Mouse (Mus musculus) urinary bladder, adult 2 months (tissue): ENCODE measurements around the gene Klc2. TPM values are rescaled to one million over a fixed set of nuclear protein-coding genes. Genes with fewer than 3 reads are reported as not detected.

Experiments used
- DNase-seq: peaks from one replicate; pipeline ENCODE4 v3.0.0; 2022; ENCODE audit warnings: low spot score
- polyA plus RNA-seq: library from polyadenylated mRNA; depleted of rRNA; stranded (reverse); fragments of >200 nt; gene quantifications from 2 replicates; pipeline ENCODE4 v1.2.3, GENCODE M21; 2012

Klc2 gene
- polyA plus RNA-seq, 1 experiment: 28.0 TPM

GRCm38 (mm10) chr19:5073028-5073427, 45.3 kb downstream of the Klc2 start:
- no peak for DNase-seq

GRCm38 (mm10) chr19:5072389-5073019, 45.9 kb downstream of the Klc2 start:
- DNase-seq: no peak

GRCm38 (mm10) chr19:5071545-5072369, 46.6 kb downstream of the Klc2 start:
- no peak for DNase-seq

- DNase-seq: no peak
Observed at GRCm38 (mm10) chr19:5071077-5071476, 47.3 kb downstream of the Klc2 start.

GRCm38 (mm10) chr19:5069978-5070377, 48.4 kb downstream of the Klc2 start:
- DNase-seq: no peak

- no peak for DNase-seq
Observed at GRCm38 (mm10) chr19:5069486-5069885, 48.9 kb downstream of the Klc2 start.

- DNase-seq: no peak
Observed at GRCm38 (mm10) chr19:5068570-5069234, 49.7 kb downstream of the Klc2 start.

- DNase-seq: no peak
Observed at GRCm38 (mm10) chr19:5067867-5068569, 50.3 kb downstream of the Klc2 start, which contains the start of gene Cd248. Gene Cd248, plus strand, starts transcription at chr19:5068078.

GRCm38 (mm10) chr19:5067040-5067799, 51.1 kb downstream of the Klc2 start:
- DNase-seq: no peak

- no peak for DNase-seq
Observed at GRCm38 (mm10) chr19:5065104-5065503, 53.3 kb downstream of the Klc2 start.

- DNase-seq: no peak
Observed at GRCm38 (mm10) chr19:5062446-5062845, 55.9 kb downstream of the Klc2 start.

- DNase-seq: no peak
Observed at GRCm38 (mm10) chr19:5062041-5062440, 56.3 kb downstream of the Klc2 start.

- no peak for DNase-seq
Observed at GRCm38 (mm10) chr19:5060365-5061330, 57.7 kb downstream of the Klc2 start.

GRCm38 (mm10) chr19:5058801-5059771, 59.3 kb downstream of the Klc2 start:
- no peak for DNase-seq

- DNase-seq: no peak
Observed at GRCm38 (mm10) chr19:5057876-5058775, 60.2 kb downstream of the Klc2 start.
